Mouse (Mus musculus) kidney, postnatal 4 days (tissue): ENCODE measurements around the gene Maats1.

Experiments
- DNase-seq, 2 experiments: peaks; one replicate each; pipeline ENCODE4 v3.0.0; 2021; ENCODE audit warnings: mixed read lengths in 2 of 2

Maats1 gene

GRCm38 (mm10) chr16:38370633-38371374 lies 28.9 kb upstream of the Maats1 start:
- DNase-seq, result no peak

DNA sequence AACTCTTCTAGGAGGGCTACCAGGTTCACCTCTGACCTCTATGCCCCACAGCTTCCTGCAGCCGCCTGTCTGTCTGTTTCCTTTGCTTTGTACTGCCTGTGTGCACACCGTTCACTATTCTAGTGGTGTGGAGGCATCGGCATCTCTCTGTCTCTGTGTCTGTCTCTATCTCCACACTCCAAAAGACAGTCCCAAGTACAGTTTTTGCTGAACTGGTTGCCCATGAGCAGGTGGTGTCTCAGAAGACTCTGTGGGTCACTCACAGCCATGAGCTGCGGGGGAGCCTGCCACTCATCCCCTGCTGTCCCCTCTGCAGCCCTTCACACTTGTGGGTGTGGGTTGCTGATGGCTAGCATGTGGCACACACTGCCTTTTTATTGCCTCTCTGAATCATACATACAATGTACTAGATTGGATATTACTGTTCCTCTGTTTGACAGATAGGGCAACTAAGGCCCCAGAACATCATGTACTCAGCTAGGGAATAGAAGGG lies 28.1 kb upstream of the Maats1 start:
- DNase-seq, result no peak

GRCm38 (mm10) chr16:38369431-38369830 lies 27.5 kb upstream of the Maats1 start:
- no peak for DNase-seq

- no peak for DNase-seq
Observed at GRCm38 (mm10) chr16:38369000-38369399, 27.1 kb upstream of the Maats1 start.

- DNase-seq, result peak; percentile 25 to 46
Observed at GRCm38 (mm10) chr16:38368336-38368735, 26.4 kb upstream of the Maats1 start.

DNA sequence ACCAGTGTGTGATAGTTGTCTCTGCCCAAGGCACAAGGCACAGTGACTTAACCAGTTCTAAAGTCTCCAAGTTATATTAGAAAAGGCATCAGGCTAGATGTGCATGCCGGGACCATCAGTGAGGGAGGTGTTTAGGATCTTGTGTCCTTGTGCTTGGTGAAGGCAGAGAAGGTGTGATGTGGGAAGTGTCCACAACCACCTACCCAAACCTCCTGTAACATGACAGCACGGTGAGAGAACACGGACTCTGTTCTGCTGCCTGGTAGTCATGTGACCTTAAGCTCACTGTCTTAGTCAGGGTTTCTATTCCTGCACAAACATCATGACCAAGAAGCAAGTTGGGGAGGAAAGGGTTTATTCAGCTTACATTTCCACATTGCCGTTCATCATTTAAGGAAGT lies 24.3 kb upstream of the Maats1 start:
- no peak for DNase-seq

DNA sequence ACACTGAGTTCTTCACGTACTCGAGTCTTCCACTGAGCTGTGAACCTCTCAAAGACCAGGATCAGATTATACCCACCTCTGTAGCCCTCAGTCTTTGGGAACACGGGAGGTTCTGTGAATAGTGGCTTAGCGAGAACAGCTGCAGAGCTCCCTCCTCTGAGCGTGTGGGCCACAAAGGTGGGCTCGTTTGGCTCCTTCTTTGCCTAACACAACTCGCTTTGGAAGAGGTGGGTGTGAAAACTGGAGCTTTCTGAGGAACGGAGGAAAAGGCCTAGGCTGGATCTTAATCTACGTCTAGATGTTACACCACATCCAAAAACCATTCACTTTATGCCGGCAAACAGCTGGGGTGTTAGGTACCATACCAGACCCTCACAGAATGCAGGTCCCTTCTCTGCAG lies 23.4 kb upstream of the Maats1 start:
- DNase-seq, result no peak

DNA sequence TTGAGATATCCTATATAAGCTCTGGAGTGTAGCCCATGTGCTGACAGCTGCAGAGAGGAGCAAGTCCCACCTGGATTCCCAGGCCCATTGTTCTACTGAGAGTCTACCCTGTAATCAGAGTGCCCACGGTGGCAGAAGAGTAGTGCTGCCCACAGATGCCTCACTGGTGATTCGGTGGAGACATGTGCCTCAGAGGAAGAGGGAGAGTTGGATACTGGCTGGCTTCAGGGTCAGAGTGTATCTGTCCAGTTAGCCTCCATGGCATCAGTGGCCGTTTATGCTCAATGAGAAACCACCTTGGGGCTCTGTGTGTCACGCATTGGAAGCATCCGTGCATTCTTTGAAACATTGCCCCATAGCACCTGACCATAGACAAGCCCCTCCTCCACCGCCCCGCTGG lies 21.7 kb upstream of the Maats1 start:
- DNase-seq, result no peak

DNA sequence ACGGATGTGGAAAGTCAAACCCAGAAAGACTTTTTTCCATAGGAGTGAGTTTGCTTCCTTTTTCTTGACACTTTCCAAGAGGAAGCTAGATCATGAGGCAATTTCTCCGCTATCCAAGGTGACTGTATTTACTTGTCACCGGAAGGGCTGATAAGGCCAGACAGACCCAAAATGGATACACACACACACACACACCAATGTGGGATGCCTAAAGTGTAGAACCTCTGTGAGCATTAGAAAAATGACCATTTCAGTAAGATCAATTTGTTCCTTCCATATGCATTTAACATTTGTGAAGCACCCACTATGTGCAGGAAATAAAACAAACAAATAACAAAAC lies 21.3 kb upstream of the Maats1 start:
- DNase-seq, result no peak

- DNase-seq, result no peak
Observed at GRCm38 (mm10) chr16:38362493-38363255, 20.7 kb upstream of the Maats1 start.

DNA sequence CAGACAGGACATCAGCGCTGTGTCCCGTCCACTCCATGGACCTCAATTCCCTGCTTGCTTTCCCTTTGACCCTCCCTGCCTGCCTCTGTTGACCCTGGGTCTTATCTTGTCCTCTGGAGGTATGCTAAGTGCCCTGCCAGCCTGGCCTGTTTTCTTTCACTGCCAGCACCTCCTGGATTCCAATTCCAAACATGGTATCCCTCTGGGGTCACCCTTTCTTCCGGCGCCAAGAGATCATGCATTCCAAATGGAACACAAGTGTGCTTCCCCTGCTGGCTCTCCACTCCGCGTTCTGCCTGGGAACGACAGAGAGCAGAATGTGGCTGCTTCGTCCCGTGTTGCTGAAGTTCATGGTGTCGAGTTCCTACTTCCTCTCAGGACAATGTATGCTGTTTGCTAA lies 20.0 kb upstream of the Maats1 start, which contains the start of gene Popdc2:
TSS of gene Popdc2 (plus strand) at position 277 of the 400 bp plus-strand sequence.
- DNase-seq, result peak in 1 of 2 experiments; percentile 26

DNA sequence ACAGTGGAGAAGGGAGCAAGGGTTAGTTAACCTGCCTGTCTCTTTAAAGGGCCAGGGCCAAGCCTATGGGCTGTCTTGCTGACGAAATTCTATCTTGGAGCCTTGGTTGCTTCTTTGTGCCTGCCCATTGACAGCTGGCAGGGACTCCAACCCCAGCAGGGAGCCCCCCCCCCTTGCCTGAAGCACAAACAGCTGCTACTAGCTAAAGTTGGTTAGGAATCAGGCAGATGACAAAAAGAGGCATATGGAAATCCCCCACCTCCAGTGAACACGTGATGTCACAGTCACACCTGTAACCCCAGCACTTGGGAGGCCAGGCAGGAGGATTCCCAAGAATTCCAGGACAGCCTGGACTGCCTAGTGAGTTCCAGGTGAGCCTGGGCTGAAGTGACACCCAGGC lies 18.4 kb upstream of the Maats1 start:
- DNase-seq, result no peak

DNA sequence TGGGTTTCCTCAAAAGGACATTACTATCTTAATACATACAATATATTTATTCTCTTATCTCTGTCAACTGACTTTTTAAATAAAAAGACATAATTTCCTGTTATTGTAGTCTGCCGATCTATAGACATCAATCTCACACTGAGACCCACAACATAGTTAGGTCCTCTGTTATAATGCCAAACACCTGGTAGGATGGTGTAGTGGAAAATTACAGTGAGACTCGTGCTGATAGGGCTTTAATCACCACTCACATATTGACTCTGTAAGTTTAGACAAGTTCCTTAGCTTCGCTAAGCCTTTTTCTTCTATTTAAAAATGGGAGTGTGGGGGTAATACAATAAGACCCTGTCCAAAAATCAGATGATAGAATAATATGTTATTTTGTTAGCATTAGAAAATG lies 17.9 kb upstream of the Maats1 start:
- no peak for DNase-seq

DNA sequence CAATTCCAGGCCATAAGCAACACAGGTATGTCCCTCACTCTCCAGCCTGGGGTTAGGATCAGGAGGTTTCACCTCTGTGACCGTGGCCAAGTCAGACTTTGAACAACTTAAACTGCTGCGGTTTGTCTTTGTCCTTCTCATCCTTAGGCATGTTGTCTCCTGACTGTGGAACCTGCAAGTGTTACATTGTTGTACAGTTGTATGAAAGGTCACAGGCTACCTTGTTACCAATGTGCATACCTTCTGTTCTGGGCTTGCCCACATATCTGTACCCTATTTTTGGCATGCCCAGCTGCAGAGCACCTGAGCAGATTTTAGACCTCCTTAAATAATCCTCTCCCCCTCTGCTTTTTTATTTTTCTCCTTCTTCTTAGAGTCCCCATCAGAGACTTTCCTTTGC lies 17.3 kb upstream of the Maats1 start:
- DNase-seq, result no peak

DNA sequence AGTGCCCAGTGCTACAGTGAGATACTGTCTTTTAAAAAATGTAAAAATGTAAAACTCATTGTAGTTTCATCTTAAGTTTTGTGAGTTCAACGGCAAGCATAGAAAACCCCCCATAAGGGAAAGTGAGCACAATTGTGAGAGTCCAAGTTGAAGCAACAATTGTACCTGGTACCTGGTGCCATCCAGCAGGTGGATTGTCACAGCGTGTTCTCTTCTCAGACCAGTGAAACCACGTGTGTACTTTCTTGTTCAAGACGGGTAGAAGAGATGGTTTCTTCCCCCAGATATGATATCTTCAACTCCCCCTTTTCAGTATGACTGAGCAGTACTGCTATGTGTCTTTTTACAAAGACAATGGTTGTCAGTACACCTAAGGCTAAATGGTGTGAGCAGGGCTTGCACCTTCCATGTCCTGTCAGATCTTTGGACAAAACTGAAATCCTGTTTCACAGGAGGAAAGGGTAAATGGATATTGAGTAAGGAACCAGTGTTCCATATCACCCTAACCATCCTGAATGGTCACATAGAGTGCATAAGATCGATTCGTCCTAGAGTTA lies 16.4 kb upstream of the Maats1 start:
- DNase-seq, result no peak

DNA sequence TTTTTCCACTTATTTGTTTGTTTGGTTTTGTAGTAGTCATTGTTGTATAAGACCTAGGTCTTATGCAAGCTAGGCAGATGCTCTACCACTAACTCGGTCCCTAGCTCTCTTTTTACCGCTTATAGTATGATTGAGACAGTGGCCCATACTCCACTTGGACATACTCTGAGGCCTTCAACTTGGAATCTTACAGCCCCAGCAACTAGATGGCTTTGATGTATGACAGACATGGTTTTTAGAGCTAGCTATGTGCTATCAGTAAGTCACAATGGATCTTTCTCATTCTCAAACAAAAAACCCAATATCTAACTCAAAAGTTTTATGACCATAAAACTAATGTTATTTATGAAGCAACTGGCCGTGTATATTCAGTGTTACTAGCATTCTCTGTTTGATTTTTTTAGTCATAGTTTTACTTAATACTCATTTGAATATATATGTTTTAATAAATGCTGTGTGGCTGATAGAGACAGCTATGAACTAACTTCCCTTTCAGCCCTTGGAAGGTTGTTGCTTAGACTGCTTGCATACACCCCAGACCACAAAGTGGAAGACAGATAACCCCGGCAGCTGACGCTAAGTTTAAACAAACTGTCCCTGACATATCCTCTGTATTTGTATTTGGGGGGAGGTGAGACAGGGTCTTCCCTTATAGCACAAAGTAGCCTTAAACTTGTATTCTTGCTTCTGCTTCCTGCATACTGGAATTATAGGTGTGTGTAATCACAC lies 12.4 kb upstream of the Maats1 start:
- no peak for DNase-seq

DNA sequence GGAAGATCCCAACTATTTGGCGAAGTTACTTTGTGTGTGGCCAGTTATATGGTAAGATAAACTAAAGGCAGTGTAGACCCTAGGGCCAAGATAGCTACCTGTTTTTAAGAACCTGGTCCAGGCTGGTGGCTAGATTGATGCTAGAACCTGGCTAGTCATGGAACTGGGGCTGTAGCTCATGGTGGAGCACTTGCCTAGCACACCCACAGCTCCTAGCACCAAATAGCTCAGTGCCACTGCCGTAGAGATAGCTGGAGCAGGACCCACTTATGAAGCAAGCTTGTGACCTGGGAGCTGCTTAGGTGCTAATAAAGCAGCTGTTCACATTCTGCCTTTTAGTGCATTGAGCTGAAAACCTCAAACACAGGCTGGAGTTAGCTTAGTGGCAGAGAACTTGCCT lies 11.7 kb upstream of the Maats1 start:
- DNase-seq, result no peak

- no peak for DNase-seq
Observed at GRCm38 (mm10) chr16:38352851-38353250, 10.9 kb upstream of the Maats1 start.

GRCm38 (mm10) chr16:38352031-38352430 lies 10.1 kb upstream of the Maats1 start:
- no peak for DNase-seq

DNA sequence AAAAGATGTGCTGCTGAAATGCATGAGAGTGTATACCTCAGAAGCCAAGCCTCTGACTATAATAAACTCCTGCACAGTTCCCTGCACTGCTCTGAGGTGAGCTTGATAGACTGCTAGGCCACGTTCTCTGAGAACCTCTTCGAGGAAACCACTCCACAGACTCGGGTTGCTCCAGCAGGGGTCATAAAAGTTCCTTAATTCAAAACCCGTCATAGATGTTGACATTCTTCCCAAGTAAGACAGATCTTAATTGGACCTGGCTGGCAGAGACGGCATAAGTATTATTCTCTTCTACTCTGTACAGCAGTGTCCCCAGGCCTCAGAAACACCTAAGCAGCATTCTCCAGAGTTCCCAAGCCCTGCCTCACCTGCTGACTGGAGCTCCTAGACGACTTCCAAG lies 9.0 kb upstream of the Maats1 start:
- DNase-seq, result no peak

DNA sequence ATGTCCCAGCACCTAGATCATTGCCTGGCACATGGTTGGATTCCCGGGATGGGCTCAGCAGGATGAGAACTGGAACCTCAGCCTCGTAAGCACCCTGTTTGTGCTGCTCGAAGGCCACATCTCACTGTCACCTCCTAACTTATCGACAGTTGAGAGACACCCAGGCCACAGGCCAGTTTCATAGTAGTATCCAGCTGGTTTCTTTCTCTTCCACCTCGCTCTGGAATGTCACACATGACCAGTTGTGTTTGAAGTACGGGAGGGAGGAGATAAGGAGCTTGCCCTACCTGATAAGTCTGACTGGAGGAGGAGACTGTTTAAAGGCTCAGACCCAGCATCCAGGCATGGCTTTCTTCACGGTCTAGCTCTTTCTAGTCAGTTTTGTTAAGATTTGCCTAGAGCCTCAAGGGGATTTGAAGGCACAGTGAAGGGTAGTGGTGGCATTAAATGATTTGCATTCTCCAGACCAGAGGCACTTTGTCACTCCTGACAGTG lies 8.5 kb upstream of the Maats1 start:
- DNase-seq, result no peak

DNA sequence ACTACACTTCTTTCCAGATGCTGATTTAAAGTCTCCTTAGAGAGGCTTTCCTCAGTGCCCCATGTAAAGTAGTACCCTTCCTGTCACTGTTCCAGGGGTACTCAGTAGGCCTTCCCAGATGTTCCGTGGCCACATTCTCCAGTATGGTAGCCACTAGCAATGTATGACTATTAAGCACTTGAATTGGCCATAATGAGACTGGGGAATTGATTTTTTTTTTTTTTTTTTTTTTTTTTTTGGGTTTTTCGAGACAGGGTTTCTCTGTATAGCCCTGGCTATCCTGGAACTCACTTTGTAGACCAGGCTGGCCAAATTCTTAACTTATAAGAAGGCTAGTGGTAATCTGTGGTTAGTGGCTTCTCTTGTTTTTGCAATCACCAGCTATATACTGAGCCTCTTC lies 7.9 kb upstream of the Maats1 start:
- no peak for DNase-seq

DNA sequence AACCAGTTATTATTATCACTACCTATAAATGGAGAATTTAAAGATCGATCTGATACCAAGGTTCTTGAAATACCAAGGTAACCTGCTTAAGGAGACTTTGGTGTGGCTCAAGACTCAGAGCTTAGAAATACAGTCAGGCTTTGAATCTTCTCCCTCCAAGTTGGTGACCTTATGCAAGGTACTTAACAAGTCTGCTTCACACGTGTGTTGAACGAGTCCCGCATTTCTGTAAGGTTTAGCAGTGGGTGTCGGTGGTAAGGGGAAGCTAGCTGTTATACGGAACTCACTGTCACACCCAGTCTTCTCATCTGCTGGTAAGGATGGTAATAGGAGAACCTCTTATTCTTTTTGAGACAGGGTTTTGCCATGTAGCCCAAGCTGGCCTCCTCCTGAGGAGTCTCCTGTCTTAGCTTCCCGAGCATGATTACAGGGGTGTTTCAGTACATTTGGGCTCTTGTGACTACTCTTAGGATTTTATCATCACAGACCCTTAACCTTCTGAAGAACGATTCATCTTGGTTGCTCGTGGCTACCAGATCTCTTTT lies 6.3 kb upstream of the Maats1 start:
- no peak for DNase-seq
